Mouse (Mus musculus) CH12.LX (cell line): ENCODE measurements at regions not wholly inside any gene's neighbourhood (a gene's known extent, or its start where the extent isn't known, plus 50 kb on each side); places are given as distances from the start of the nearest gene placed in this dataset.

Source experiments
- DNase-seq: peaks from one replicate; pipeline ENCODE4 v3.0.0-alpha.2; 2013; ENCODE audit errors: extremely low read depth
- H3K27ac ChIP-seq: 2 replicates; pipeline ENCODE4 v1.5.1; 2012; ENCODE audit warnings: low read depth, mild to moderate bottlenecking, control low read depth, moderate library complexity; ENCODE audit not compliant: insufficient read depth
- H3K27me3 ChIP-seq: replicated peaks from 2 replicates; pipeline ENCODE3; 2012; ENCODE audit warnings: inconsistent platforms
- H3K36me3 ChIP-seq, 2 experiments: replicated peaks in 1 of 2; 2 replicates each; pipeline versions ENCODE3 to v1.6.1; 2012; ENCODE audit warnings: inconsistent platforms in 1 of 2, low read length in 1 of 2, mild to moderate bottlenecking in 1 of 2, mixed read lengths in 1 of 2, moderate library complexity in 1 of 2; ENCODE audit not compliant: control insufficient read depth in 1 of 2, insufficient read depth in 1 of 2
- H3K4me1 ChIP-seq, 2 experiments: 2 replicates each; pipeline ENCODE4 v1.6.1; 2012; ENCODE audit warnings: inconsistent platforms in 1 of 2, moderate library complexity in 1 of 2; ENCODE audit not compliant: insufficient read depth in 2 of 2, control insufficient read depth in 1 of 2
- H3K4me2 ChIP-seq: 2 replicates; pipeline ENCODE4 v1.6.1; 2012; ENCODE audit warnings: low read depth, mild to moderate bottlenecking, control low read depth; ENCODE audit not compliant: poor library complexity, insufficient read depth, severe bottlenecking
- H3K4me3 ChIP-seq, 3 experiments: fragments of 150-350 bp in 1 of 3; sonication (generic) in 1 of 3; replicated peaks in 1 of 3; 2 replicates each; pipeline versions ENCODE3 to v1.5.1; 2011 to 2012; ENCODE audit warnings: low read depth in 2 of 3, low read length in 2 of 3, mild to moderate bottlenecking in 2 of 3, moderate library complexity in 2 of 3, control low read depth in 1 of 3, improper control_type of control experiment in 1 of 3, inconsistent platforms in 1 of 3, mixed read lengths in 1 of 3; ENCODE audit not compliant: poor library complexity in 1 of 3
- H3K79me2 ChIP-seq: replicated peaks from 2 replicates; pipeline ENCODE4 v1.6.1; 2012; ENCODE audit warnings: mild to moderate bottlenecking, moderate library complexity; ENCODE audit not compliant: control insufficient read depth, poor library complexity, insufficient read depth, severe bottlenecking; ENCODE audit errors: extremely low read depth
- H3K9ac ChIP-seq: 2 replicates; pipeline ENCODE4 v1.6.1; 2012; ENCODE audit warnings: low read depth, mild to moderate bottlenecking, control low read depth, moderate library complexity; ENCODE audit not compliant: insufficient read depth
- H3K9me3 ChIP-seq: replicated peaks from 2 replicates; pipeline ENCODE3; 2012; ENCODE audit warnings: low read length, inconsistent platforms, mixed read lengths
- CHD1 ChIP-seq: IDR thresholded peaks from 2 replicates; pipeline ENCODE4 v1.6.1; 2012; ENCODE audit warnings: low read depth, low read length, improper control_type of control experiment, inconsistent platforms
- CHD2 ChIP-seq: IDR thresholded peaks from 2 replicates; pipeline ENCODE4 v1.6.1; 2011; ENCODE audit warnings: low read length, improper control_type of control experiment
- CTCF ChIP-seq, 2 experiments: IDR thresholded peaks in 1 of 2; conservative IDR thresholded peaks in 1 of 2; 2 replicates each; pipeline ENCODE4 v1.5.1; 2011 to 2012; ENCODE audit warnings: low read depth in 2 of 2, low read length in 2 of 2, improper control_type of control experiment in 1 of 2, inconsistent platforms in 1 of 2, mild to moderate bottlenecking in 1 of 2, moderate library complexity in 1 of 2
- ELF1 ChIP-seq: IDR thresholded peaks from 2 replicates; pipeline ENCODE4 v1.6.1; 2014; ENCODE audit warnings: low read depth, mild to moderate bottlenecking, inconsistent platforms, low read length, improper control_type of control experiment
- ETS1 ChIP-seq: conservative IDR thresholded peaks from 2 replicates; pipeline ENCODE4 v1.6.1; 2012; ENCODE audit warnings: low read depth, mild to moderate bottlenecking, inconsistent platforms, low read length, improper control_type of control experiment, moderate library complexity
- GABPA ChIP-seq: IDR thresholded peaks from 2 replicates; pipeline ENCODE4 v1.6.1; 2012; ENCODE audit warnings: low read depth, low read length, improper control_type of control experiment, inconsistent platforms; ENCODE audit not compliant: insufficient replicate concordance
- IRF4 ChIP-seq: IDR thresholded peaks from 2 replicates; pipeline ENCODE4 v1.6.1; 2014; ENCODE audit warnings: low read depth, mild to moderate bottlenecking, inconsistent platforms, low read length, improper control_type of control experiment
- JUN ChIP-seq: IDR thresholded peaks from 2 replicates; pipeline ENCODE4 v1.6.1; 2011; ENCODE audit warnings: low read depth, mild to moderate bottlenecking, low read length, improper control_type of control experiment, moderate library complexity; ENCODE audit not compliant: insufficient read depth
- MAFK ChIP-seq: IDR thresholded peaks from 2 replicates; pipeline ENCODE4 v1.6.1; 2011; ENCODE audit warnings: low read length, improper control_type of control experiment; ENCODE audit not compliant: insufficient replicate concordance
- MAX ChIP-seq: IDR thresholded peaks from 2 replicates; pipeline ENCODE4 v1.6.1; 2011; ENCODE audit warnings: low read length, improper control_type of control experiment
- MAZ ChIP-seq: IDR thresholded peaks from 2 replicates; pipeline ENCODE4 v1.6.1; 2012; ENCODE audit warnings: low read depth, mild to moderate bottlenecking, inconsistent platforms, low read length, improper control_type of control experiment, moderate library complexity
- MEF2A ChIP-seq: IDR thresholded peaks from 2 replicates; pipeline ENCODE4 v1.6.1; 2014; ENCODE audit warnings: low read depth, mild to moderate bottlenecking, inconsistent platforms, low read length, improper control_type of control experiment, borderline replicate concordance
- NELFE ChIP-seq: IDR thresholded peaks from 2 replicates; pipeline ENCODE4 v1.6.1; 2011; ENCODE audit warnings: low read depth, low read length, improper control_type of control experiment
- POLR2AphosphoS2 ChIP-seq: IDR thresholded peaks from 2 replicates; pipeline ENCODE4 v1.6.1; 2011; ENCODE audit warnings: low read depth, low read length, improper control_type of control experiment
- SMC3 ChIP-seq: IDR thresholded peaks from 2 replicates; pipeline ENCODE4 v1.6.1; 2011; ENCODE audit warnings: low read depth, low read length, improper control_type of control experiment
- TBP ChIP-seq: conservative IDR thresholded peaks from 2 replicates; pipeline ENCODE4 v1.6.1; 2011; ENCODE audit warnings: low read depth, low read length, improper control_type of control experiment
- TCF12 ChIP-seq: IDR thresholded peaks from 2 replicates; pipeline ENCODE4 v1.6.1; 2014; ENCODE audit warnings: low read depth, mild to moderate bottlenecking, inconsistent platforms, low read length, improper control_type of control experiment
- UBTF ChIP-seq: IDR thresholded peaks from 2 replicates; pipeline ENCODE4 v1.6.1; 2012; ENCODE audit warnings: low read depth, mild to moderate bottlenecking, inconsistent platforms, low read length, improper control_type of control experiment, moderate library complexity
- USF1 ChIP-seq: IDR thresholded peaks from 2 replicates; pipeline ENCODE4 v1.6.1; 2014; ENCODE audit warnings: low read depth, mild to moderate bottlenecking, inconsistent platforms, low read length, improper control_type of control experiment
- USF2 ChIP-seq: conservative IDR thresholded peaks from 2 replicates; pipeline ENCODE4 v1.6.1; 2011; ENCODE audit warnings: low read depth, low read length, improper control_type of control experiment
- ZKSCAN1 ChIP-seq: IDR thresholded peaks from 2 replicates; pipeline ENCODE4 v1.6.1; 2012; ENCODE audit warnings: low read depth, inconsistent platforms, low read length, improper control_type of control experiment, borderline replicate concordance
- dilution Hi-C: fragments of 300-500 bp; cut with MboI; formaldehyde crosslinking; loops from 2 replicates; pipeline ENCODE4 v1.14.3; 2020; ENCODE audit warnings: low sequenced_read_pairs; ENCODE audit not compliant: extremely low pct_unique_long_range_greater_than_20kb, extremely low pct_ligation_motif_present
- in situ Hi-C: fragments of 300-500 bp; cut with MboI; formaldehyde crosslinking; loops from 3 replicates; pipeline ENCODE4 v1.14.3; 2019; ENCODE audit warnings: low sequenced_read_pairs, low pct_ligation_motif_present, low pct_unique_long_range_greater_than_20kb, mixed read lengths

DNA sequence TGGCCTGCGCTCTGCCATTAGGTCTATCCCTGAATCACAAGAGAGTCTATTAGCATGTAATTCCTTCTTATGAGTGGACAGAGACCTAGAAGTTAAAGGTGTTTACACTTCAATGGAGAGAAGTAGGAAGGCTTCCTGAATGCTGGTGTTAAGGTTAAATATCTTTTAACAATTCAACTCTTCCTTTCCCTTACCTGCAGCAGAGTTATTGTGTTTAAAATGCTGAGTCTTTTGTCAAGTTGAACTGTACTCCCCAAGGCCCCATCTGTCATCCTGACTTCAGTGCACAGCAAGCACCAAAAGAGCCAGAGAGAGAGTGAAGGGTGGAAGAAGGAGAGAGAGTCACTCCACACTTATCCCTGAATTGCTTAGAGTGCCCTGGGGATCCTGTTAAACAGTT is 451.6 kb downstream of the Psat1 start:
- H3K4me2 ChIP-seq, result no peak overlapping the region
- H3K79me2 ChIP-seq, result no peaks in the 10 kb centered on the region
- no peak overlapping the region for H3K9ac ChIP-seq
- in situ Hi-C loops (no loop called here), dilution Hi-C loops (no loop called here)
- no peaks in the 10 kb centered on the region for H3K36me3 ChIP-seq
- TF ChIP-seq ELF1 (no peak), CTCF (conservative IDR thresholded peaks at IDR 0.05 in 1 of 2, IDR thresholded peaks at IDR 0.05 in 1 of 2; ENCODE audit: low read depth in 2 of 2, low read length in 2 of 2) (no peak), UBTF (no peak), CHD1 (no peak), NELFE (no peak), JUN (no peak), POLR2AphosphoS2 (no peak), CHD2 (no peak), SMC3 (no peak)
- no peaks in the 10 kb centered on the region for H3K27me3 ChIP-seq
- H3K9me3 ChIP-seq, result no peaks in the 10 kb centered on the region
- H3K4me3 ChIP-seq, result no peak overlapping the region
- no peak overlapping the region for H3K27ac ChIP-seq
- no peak for DNase-seq
- H3K4me1 ChIP-seq, result no peaks in the 10 kb centered on the region

DNA sequence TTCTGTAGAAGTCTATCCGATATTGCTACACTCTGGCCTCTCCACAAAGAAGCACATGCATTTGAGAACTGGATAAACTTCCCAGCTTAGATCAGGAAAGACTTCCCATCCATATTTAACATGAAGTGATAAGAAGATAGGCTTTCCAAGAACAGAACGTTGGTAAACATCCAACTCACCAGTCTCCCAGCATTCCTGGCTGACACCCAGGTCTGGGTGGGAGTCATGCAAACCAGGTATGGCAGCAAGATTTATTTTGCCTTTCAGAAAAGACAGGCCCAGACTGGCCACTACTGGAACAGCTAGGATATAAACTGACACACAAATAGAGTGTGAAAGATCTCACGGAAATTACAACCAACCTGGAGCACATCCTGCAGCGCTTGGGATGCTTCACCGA is 459.6 kb downstream of the Psat1 start:
- in situ Hi-C loops, result no loop called here

DNA sequence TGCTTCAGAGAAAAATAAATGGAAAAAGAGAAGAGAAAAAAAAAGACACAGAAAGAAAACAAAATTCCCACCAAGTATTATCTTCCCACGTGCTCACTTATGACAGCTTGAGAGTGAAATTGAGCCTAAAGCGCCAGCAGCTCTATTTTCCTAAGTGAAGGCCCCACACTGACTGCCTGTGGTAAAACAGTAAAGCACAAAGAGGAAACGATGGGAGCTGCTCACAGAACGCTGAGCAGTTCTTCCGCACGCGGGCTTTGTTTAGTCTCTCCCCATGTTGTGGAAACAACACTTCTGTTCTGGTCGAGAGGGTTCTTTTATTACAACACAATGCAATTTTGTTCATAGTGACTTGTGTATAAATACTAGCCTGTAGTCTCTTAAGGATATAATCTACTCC is 465.5 kb downstream of the Psat1 start:
- no peak overlapping the region for H3K9ac ChIP-seq
- TF ChIP-seq USF1 (no peak), MAZ (no peak), POLR2AphosphoS2 (no peak), CHD1 (no peak), MAX (no peak), TBP (no peak), USF2 (no peak), GABPA (no peak), MAFK (no peak), TCF12 (no peak), CHD2 (no peak), ETS1 (no peak), IRF4 (no peak), SMC3 (no peak)
- dilution Hi-C loops (no loop called here), in situ Hi-C loops (no loop called here)
- H3K4me3 ChIP-seq, result no peak overlapping the region
- no peak overlapping the region for H3K27ac ChIP-seq
- no peaks in the 10 kb centered on the region for H3K79me2 ChIP-seq
- no peak overlapping the region for H3K4me2 ChIP-seq
- H3K27me3 ChIP-seq, result no peaks in the 10 kb centered on the region
- DNase-seq, result no peak
- H3K36me3 ChIP-seq, result no peaks in the 10 kb centered on the region
- no peaks in the 10 kb centered on the region for H3K9me3 ChIP-seq
- H3K4me1 ChIP-seq, result no peaks in the 10 kb centered on the region

More for the DNA sequence above, 459.6 kb downstream of the Psat1 start:
- H3K9me3 ChIP-seq, result no peaks in the 10 kb centered on the region
- no peak overlapping the region for H3K27ac ChIP-seq
- TF ChIP-seq ZKSCAN1, result no peak
- no peak for TF ChIP-seq MEF2A
- TF ChIP-seq, all 38 proteins: peak for 0
- Histone ChIP-seq H3K27me3 (no peaks in the 10 kb centered on the region), H3K4me2 (no peak overlapping the region), H3K4me1 (no peaks in the 10 kb centered on the region), H3K79me2 (no peaks in the 10 kb centered on the region), H3K4me3 (no peak overlapping the region), H3K9ac (no peak overlapping the region), H3K36me3 (no peaks in the 10 kb centered on the region)
- dilution Hi-C loops, result no loop called here
- DNase-seq, result no peak
